Mouse (Mus musculus): Measurements from ENCODE around the gene Pgp.

Pgp gene

DNA sequence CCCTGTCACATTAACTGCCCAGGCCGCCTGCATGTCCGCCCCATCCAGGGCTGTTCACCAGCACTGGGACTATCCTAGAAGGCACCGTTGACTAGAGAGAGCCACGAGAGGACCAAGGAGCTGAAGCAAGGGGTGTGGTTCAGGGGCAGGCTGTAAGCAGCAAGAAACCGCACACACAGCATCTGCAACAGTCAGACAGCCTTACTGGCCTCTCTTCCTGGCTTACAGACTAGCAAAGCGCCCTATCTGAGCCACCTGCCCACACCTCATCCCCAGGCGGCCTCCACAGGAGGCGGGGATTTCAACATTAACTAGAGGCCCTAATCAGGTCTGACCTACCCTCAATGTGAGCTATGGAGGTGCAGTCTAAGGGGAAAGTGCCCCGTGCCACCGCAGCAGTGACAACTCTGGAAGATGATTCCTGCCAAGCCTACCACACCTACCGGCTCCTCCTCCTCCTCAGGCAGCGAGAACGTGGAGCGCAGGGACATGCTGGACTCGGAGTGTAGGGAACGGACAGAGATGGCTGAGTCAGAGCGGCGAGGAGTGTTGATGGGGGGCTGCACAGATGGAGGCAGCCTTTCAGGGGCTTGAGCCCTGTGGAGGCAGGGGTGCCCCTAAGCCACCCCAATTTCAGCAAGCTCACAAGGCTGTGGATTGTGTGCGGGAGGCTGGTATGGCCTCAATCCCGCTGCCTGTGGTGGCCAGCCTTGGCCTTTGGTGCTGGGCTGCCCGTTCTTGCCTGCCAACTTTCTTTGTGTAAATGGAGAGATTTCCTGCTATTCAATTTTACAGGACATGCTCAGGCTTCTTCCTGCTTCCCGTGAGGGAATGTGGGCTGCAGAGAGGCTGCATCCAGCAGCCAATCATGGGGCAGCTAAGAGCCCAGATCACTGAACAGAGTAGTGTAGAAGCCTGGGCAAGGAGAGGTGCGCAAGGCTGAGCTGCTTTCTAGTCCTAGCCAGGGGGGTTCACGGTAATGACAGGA, 44.4 kb downstream of the Pgp start:
- no peak for DNase-seq (ENCODE audit: low spot score in 2 of 2)

DNA sequence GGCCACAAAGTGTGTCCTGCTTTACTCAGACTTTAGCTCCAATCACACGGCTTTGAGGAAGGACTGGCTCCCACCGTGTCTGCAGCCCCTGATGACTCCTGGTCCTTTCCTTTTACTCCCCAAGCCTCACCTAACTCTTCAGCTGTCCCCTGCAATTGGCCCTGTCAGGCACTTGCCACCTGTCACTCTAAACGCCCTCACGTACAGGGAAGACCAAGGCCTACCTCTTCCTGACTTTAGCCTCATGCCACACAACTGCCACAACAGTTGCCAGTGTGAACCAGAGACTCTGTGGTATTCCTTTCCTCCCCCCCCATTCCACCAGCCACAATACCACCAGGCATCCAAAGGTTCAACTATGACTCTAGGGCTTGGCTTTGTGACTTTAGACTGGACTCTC, 50.3 kb downstream of the Pgp start:
- DNase-seq (ENCODE audit: low spot score in 2 of 2), result no peak

All from cerebellum, postnatal 4 days (tissue).